Mouse (Mus musculus): ENCODE results near the gene Gm20388.

Gm20388 gene

GRCm38 (mm10) chr8:120520287-120520686 lies 609.6 kb downstream of the Gm20388 start:
- DNase-seq = no peak

GRCm38 (mm10) chr8:120520707-120521590 lies 610.3 kb downstream of the Gm20388 start:
- peak; percentile 51 to 78 for DNase-seq

DNA sequence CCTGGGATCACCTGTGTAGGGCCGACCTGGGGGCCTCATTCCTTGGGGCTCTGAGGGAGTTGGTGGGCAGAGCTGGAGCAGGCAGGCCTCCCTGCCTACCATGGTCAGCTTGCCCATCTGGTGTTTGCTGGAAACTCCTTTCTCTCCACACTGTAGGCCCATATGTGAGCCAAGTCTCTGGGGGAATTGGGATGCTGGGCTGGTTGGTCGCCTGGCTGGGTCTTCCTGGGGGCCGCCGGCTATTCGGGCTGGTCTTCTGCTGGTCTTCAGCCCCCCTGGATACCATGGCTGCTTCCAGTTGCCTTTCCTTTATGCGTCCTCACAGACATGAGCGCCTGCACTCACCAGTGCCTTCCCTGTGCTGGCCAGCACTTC lies 610.9 kb downstream of the Gm20388 start:
- no peak for DNase-seq

DNA sequence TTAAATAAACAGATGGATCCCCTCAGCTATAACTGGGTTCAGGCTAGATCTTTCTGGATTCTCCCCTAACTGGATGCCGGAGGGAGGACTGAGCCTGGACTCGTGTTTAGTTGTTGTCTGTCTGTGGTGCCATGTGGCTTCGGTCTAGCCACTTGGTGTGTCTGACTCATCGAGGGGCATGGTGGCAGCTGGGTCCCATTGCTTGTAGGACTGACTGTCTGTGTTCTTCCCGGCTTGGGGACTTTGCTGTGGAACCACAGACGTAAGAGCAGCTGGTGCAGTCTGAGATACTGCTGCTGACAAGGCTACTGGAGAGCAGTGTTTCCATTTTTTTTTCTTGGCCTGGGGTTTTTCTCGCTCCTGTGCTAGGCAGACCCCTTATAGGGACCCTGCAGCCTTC lies 613.0 kb downstream of the Gm20388 start:
- no peak for DNase-seq

- DNase-seq = no peak
Observed at GRCm38 (mm10) chr8:120525135-120525534, 614.5 kb downstream of the Gm20388 start.

DNA sequence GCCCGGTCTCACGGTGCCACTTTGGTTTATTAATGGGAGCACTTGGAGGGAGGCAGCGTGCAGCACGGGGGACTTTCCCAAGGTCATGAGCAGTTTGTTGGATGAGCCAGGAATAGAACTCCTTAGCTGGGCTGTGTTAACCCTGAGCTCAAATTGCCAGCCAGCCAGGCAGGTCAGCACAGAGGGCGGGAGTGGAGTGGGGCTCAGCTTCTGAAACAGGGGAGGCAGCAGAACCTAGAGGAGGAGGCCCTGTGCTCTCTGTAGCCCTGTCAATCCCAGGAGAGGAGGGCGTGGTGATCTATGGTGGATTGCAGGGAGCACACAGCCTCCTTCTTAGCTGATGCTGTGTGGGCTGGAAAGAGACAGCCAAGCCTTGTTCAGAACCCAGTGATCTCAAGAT lies 615.2 kb downstream of the Gm20388 start:
- DNase-seq = no peak

DNA sequence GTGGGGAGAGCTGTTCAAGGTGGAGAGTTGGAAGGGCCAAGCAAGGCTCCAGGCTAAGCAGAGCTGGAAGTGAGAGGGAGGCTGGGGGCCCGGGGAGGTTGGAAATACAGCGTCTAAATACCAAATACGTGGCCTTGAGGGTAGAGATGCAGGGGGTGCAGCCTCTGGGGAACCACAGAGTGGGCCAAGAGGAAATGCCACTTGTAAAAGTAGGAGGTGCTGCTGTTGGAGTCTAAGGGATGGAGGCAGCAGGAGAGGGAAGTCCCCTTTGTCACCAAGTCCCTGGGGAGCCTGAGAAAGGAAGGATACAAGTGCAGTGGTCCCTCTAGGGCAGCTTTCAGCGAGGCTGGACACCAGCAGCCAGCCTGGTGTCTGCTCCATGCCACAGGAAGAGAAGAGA lies 615.9 kb downstream of the Gm20388 start:
- no peak for DNase-seq

GRCm38 (mm10) chr8:120528332-120528731 lies 617.7 kb downstream of the Gm20388 start:
- no peak for DNase-seq

DNA sequence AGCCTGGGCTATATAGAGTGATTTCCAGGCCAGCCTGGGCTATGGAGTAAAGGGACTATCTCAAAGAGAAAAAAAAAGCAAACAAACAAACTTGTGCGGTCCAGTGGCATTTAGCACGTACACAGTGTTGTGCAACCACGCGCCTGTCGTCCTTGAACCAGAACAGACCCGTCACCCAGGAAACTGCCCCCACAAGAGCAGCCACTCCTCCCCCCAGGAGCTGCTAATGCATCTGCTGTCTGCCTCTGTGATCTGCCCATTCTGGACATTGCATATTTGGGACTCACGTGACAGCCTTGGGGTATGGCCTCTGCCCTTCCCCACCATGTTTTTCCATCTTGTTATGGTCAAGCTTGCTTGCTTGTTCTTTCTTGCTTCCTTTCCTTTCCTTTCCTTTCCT lies 618.6 kb downstream of the Gm20388 start:
- DNase-seq = peak in 1 of 2 experiments; percentile 62

- DNase-seq = no peak
Observed at GRCm38 (mm10) chr8:120530954-120531656, 620.5 kb downstream of the Gm20388 start.

DNA sequence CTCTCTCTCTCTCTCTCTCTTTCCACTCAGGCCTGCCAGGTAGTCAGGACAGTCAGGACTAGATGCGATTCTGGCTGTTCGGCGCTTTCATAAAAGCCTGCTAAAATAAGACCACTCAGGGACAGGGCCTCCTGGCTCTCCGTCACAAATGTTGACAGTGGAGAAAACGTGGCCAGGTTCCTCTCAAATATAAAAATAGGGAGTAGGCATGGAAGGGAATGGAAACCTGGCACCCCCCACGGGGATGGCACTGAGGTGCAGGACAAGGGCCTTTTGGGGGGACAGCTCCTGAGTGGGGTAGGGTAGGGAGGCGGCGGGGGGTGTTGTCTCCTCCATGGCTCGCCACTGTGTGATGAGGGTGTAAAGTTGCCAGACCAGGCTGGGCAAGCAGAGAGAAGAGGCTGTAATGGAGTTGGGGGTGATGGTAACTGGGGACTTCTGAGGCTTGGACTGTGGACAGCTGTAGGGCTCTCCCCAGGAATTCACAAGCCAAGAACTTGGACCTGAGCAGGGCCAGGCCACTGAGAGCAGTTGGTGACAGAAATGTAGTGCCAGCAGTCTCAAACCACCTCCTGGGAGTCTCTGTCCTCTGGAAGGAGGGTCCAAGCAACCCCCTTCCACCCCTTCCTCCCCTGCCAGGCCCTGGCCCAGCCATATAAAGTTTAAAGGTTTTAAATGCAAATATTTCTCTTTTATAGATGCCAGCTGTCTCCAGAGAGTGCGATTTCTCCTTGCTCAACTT lies 621.3 kb downstream of the Gm20388 start:
- no peak for DNase-seq

DNA sequence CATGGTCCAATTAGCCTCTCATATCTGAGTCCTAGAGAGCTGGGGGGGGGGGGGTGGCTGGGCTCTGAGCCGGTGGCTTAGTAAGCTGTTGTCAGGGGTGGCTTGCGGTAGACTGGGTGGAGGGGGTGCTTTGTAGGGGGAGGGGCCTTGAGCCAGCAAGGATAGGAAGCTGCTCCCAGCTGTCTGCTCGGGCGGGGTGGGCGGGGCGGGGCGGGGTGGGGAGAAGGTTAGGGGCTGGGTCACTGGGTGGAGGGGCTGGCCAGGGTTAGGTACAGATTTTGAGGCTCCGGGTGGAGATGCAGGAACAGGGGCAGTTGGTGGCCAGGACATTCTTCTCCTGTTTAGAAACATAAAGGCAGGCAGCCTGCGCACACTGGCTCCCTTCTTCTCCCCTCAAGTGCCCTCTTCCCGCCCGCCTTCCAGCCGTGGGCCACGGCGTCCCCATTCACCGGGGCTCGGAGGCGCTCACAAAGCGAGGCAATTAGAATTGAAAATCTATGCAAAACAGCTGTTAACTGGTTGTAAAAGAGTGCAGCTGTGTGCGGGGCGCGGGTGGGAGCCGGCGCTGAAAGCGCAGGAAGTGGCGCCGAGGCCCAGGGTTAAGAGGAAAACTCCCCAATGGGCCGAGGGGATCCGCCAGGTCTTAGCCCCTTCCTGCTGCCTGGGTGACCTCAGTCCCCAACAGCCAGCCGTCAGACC lies 622.0 kb downstream of the Gm20388 start:
- peak in 1 of 2 experiments; percentile 67 for DNase-seq

- no peak for DNase-seq
Observed at GRCm38 (mm10) chr8:120533380-120533779, 622.7 kb downstream of the Gm20388 start.

- no peak for DNase-seq
Observed at GRCm38 (mm10) chr8:120534080-120534479, 623.4 kb downstream of the Gm20388 start.

DNA sequence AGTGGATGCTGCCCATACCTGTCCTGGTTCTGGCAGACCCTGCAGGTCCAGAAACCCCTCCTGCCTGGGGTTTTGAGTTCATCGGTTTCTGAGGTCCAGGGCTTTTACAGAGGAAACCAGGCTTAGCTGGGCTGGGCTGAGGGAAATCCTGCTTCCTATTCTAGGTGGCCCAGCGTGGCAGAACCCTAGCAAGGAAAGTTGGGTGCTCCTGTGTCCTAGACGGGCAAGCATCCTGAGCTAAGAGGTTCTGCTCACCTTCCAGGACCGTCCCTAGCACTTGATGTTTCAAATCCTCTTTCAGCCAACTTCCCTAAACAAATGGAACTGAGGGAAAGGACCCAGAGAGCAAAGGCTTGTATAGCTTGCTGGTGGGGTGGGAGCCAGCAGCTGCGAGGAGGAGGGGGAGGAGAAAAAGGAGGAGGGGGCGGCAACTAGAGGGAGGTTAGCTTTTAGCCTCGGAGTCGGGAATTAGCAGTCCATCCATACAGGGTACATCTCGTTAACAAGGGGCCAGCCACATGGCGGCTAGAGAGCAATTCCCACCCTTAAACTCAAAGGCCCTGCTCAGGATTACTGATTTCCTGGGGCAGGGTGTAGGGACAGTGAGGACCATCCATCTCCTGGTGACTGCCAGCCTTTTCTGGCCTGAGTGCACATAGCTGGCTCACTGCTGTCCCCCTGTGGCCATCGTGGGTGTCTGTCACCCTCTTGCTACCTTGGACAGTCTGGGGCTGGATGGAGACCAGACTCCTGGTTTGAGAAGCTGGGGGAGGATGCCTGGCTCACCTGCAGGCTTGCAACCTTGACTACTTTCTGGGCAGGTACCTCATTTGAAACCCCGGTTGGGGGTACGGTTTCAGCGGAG lies 624.1 kb downstream of the Gm20388 start:
- peak; percentile 89 to 90 for DNase-seq

- DNase-seq = peak; percentile 72 to 82
Observed at GRCm38 (mm10) chr8:120535452-120536305, 625.0 kb downstream of the Gm20388 start.

- peak; percentile 75 to 84 for DNase-seq
Observed at GRCm38 (mm10) chr8:120536306-120537206, 625.9 kb downstream of the Gm20388 start.

- DNase-seq = peak; percentile 90 to 95
Observed at GRCm38 (mm10) chr8:120537207-120537817, 626.7 kb downstream of the Gm20388 start.

DNA sequence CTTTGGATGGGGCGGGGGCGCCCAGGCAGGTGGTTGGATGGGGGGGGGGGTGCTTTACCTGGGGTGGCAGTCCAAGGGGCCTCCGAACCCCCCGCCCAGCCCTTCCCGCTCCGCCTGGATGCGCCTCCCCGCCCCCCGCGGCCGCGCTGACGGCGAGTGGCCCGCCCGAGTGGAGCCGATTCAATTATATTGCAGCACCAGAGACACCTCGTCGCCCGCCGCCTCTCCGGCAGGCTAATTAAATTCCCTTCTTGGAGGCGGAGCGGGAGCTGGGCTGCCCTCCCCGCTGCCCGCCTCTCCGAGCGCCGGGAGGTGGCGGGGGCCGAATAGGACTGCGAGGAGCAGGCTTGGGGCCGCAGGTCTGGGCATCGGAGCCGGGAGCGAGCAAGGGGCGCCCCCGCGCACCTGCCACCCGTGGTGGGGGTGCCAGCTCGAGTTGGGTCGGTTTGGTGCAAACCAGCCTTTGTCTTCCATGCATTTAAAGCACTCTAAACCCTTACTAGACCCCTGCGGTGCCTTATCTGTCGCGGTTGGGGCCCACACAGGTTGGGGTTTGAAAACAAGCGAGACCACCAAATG lies 627.3 kb downstream of the Gm20388 start:
- peak; percentile 65 to 81 for DNase-seq
